Mouse (Mus musculus) neural tube, embryonic 14.5 days (tissue): Measurements from ENCODE around the gene Rps6kb1. TPM values are rescaled to one million over a fixed set of nuclear protein-coding genes. Genes with fewer than 3 reads are reported as not detected.

ENCODE experiments used
- ATAC-seq: fragments of 200-750 bp; cut with Nextera tagmentation; 2 replicates; pipeline ENCODE4 v1.8.0; 2017; ENCODE audit warnings: low read depth, mild to moderate bottlenecking, moderate TSS enrichment, moderate library complexity
- H3K27ac ChIP-seq: fragments of 300-500 bp; sonication (generic); 2 replicates; pipeline ENCODE4 v1.5.1; 2014; ENCODE audit warnings: low read depth, mild to moderate bottlenecking, control low read depth, low read length, moderate library complexity, mixed read lengths
- H3K27me3 ChIP-seq: fragments of 300-500 bp; sonication (generic); 2 replicates; pipeline ENCODE4 v1.6.1; 2014; ENCODE audit warnings: low read length; ENCODE audit not compliant: control insufficient read depth, insufficient read depth
- H3K36me3 ChIP-seq: fragments of 300-500 bp; sonication (generic); 2 replicates; pipeline ENCODE4 v1.6.1; 2014; ENCODE audit warnings: low read length, mixed read lengths; ENCODE audit not compliant: control insufficient read depth, insufficient read depth
- H3K4me1 ChIP-seq: fragments of 300-500 bp; sonication (generic); 2 replicates; pipeline ENCODE4 v1.6.1; 2014; ENCODE audit warnings: low read length; ENCODE audit not compliant: control insufficient read depth, insufficient read depth
- H3K4me2 ChIP-seq: fragments of 300-500 bp; sonication (generic); 2 replicates; pipeline ENCODE4 v1.6.1; 2014; ENCODE audit warnings: mild to moderate bottlenecking, low read depth, low read length, control low read depth
- H3K4me3 ChIP-seq: fragments of 300-500 bp; sonication (generic); 2 replicates; pipeline ENCODE4 v1.5.1; 2014; ENCODE audit warnings: low read depth, low read length, control low read depth, mixed read lengths
- H3K9ac ChIP-seq: fragments of 300-500 bp; sonication (generic); replicated peaks from 2 replicates; pipeline ENCODE4 v1.6.1; 2014; ENCODE audit warnings: low read depth, mild to moderate bottlenecking, control low read depth, low read length, mixed read lengths
- H3K9me3 ChIP-seq: fragments of 300-500 bp; sonication (generic); 2 replicates; pipeline ENCODE4 v1.6.1; 2016; ENCODE audit warnings: low read length; ENCODE audit not compliant: control insufficient read depth
- WGBS: fragments of 180-500 bp; shearing (Covaris S2); extraction: QIAGEN DNeasy Blood & Tissue Kit; methylation state at CpG from one replicate; pipeline ENCODE4 v1.1.7; 2014; 5-methylcytosine and 5-hydroxymethylcytosine counted together
- polyA plus RNA-seq: library from polyadenylated mRNA; unstranded; fragments of >200 nt; fragmentation: Nextera tagmentation; extraction: Ambion mirVana; gene quantifications from 2 replicates; pipeline ENCODE4 v1.2.1, GENCODE M21; 2014

The Rps6kb1 gene
- polyA plus RNA-seq, 1 experiment from 2014 or later = 47.2 TPM

DNA sequence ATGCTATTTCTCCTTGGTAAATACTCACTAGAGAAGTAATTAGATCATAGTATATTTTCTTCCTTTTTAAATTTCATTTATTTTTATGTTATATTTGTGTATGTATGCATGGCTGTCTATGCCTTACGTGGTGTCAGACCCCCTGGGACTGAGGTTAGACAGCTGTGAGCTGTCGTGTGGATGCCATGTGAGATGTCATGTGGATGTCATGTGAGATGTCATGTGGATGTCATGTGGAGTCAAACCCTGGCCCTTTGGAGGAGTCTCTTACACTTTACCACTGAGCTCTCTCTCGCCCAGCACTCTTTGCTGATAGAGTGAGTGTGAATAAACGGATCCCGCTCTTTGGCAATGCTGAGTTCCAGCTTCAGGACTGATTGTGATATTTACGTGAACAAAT is 8.9 kb upstream of the Rps6kb1 start:
- Histone ChIP-seq H3K27ac (no peak overlapping the region), H3K9me3 (no peaks in the 10 kb centered on the region), H3K4me2 (no peak overlapping the region), H3K27me3 (no peaks in the 10 kb centered on the region), H3K9ac (no peak overlapping the region), H3K36me3 (no peaks in the 10 kb centered on the region), H3K4me1 (no peaks in the 10 kb centered on the region), H3K4me3 (no peak overlapping the region)
- WGBS = 92% methylated on average over 6 of the region's 6 CpGs
- ATAC-seq = no peak

DNA sequence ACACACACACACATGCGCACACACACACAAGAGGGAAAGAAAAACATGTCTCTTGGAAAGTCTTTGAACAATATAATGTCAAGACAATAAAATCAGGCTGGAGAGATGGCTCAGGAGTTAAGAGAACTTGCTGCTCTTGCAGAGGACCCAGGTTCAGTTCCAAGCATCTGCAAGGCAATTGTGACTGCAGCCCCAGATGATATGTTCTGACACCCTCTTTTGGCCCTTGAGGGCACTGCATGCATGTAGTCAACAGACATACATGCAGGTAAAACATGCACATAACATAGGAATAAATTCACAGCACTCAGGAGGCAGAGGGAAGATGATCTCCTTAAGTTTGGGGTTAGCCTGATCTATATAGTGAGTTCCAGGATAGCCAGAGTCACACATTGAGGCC is 2.8 kb upstream of the Rps6kb1 start:
- Histone ChIP-seq H3K4me3 (no peak overlapping the region), H3K27me3 (no peaks in the 10 kb centered on the region), H3K27ac (no peak overlapping the region), H3K36me3 (no peaks in the 10 kb centered on the region), H3K9me3 (no peaks in the 10 kb centered on the region), H3K4me2 (no peak overlapping the region), H3K4me1 (peaks cover 12% of the 10 kb centered on the region; the same call in 1 of the 2 replicates), H3K9ac (no peak overlapping the region)
- ATAC-seq = no peak
- WGBS = 90% methylated on average over 1 of the region's 1 CpGs

DNA sequence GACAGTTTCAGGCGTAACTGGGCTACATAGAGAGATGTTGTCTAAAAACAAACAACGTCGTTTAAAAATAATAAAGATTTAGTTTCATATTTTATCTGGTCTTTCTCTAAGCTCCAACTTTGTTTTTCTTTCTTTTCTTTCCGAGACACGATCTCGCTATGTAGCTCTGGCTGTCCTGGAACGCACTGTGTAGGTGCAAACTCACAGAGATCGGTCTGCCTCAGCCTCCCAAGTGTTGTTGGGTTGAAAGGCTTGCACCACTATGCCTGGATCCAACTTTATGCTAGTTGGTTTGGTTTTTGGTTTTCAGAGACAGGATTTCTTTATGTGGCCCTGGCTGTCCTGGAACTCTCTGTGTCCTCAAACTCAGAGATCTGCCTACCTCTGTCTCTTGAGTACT is 951 bp upstream of the Rps6kb1 start:
- H3K36me3 ChIP-seq = no peaks in the 10 kb centered on the region
- H3K9me3 ChIP-seq = no peaks in the 10 kb centered on the region
- H3K27ac ChIP-seq = no peak overlapping the region
- 83% methylated on average over 8 of the region's 8 CpGs for WGBS
- no peak for ATAC-seq
- H3K9ac ChIP-seq = no peak overlapping the region
- peaks cover 12% of the 10 kb centered on the region; the same call in 1 of the 2 replicates for H3K4me1 ChIP-seq
- no peaks in the 10 kb centered on the region for H3K27me3 ChIP-seq
- peak overlapping the region; percentile 57 for H3K4me3 ChIP-seq
- peak overlapping the region; percentile 49 for H3K4me2 ChIP-seq

DNA sequence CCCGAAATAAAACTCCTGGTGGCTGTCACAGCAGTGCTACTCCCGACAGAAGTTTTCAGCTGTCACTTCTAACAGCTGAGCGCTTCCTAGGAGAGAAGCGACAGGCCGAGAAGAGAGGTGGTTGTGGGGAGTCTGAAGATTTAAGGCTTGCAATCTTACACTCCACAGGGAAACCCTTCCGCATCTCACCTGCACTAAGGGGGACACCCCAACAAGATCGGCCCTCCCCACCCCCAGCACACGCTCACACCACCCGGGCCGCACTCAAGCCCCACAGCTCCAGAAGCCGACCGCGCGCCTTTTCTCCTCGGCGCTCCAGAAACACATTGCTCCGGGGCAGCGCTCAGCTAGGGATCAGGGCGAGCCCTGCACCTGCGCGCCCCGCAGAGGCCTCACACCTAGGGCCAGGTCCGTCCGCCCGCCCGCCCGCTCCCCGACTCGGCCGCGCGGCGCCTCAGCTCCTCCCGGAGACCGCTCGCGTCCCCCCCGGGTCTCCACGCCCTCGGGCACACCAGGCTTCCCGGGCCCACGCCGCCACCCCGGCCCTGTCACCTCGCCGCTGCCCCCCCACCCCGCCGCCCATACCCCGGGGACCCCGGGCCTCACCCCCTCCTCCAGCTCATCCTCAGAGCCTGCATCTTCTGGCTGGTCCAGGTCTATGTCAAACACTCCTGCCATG is 506 bp downstream of the Rps6kb1 start:
- 0% methylated on average over 41 of the region's 50 CpGs for WGBS
- peak; percentile 50; the same call in 1 of the 2 replicates for ATAC-seq
- Histone ChIP-seq H3K9ac (peak overlapping the region; percentile 93), H3K4me3 (peak overlapping the region; percentile 57), H3K36me3 (no peaks in the 10 kb centered on the region), H3K27ac (peak overlapping the region; percentile 82), H3K4me1 (peaks cover 12% of the 10 kb centered on the region; the same call in 1 of the 2 replicates), H3K9me3 (no peaks in the 10 kb centered on the region), H3K27me3 (no peaks in the 10 kb centered on the region), H3K4me2 (peak overlapping the region; percentile 86)

DNA sequence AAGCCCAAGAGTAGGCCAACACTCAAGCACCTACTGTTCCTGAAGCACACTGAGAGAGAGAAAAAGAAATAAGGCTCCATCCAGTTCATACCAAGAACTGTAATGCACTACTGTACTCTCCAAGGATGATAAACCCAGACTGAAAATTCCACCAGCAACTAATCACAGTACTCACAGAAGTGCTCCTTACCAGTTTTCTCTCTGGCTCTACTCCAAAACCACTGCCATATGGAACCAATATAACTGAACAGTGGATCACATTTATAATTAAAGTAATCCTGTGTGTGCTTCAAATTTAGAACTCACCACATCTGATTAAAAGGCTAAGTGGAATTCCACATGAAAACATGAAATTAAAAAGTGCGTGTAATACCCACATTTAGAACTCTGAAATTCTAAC is 1.8 kb downstream of the Rps6kb1 start:
- Histone ChIP-seq H3K4me2 (no peak overlapping the region), H3K9me3 (no peaks in the 10 kb centered on the region), H3K4me1 (peaks cover 12% of the 10 kb centered on the region; the same call in 1 of the 2 replicates), H3K4me3 (peak overlapping the region; percentile 57; the same call in 1 of the 2 replicates), H3K9ac (no peak overlapping the region), H3K27me3 (no peaks in the 10 kb centered on the region), H3K27ac (no peak overlapping the region), H3K36me3 (no peaks in the 10 kb centered on the region)
- 91% methylated on average over 1 of the region's 1 CpGs for WGBS
- ATAC-seq = no peak

DNA sequence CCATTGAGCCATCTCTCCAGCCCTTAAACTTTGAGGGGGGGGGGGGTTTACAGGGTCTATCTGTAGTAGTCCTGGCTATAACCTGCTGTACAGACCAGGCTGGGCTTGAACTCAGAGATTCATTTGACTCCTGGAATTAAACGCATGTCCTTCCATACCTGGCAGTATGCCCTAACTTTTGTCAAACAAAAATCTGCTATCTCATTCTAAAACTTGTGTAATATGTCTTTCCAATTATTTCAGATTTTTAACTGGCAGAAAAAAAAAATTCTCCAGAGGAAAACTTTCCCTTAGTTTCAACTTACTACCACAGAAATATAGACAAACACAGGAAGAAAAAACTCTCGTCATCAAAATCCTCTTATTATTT is 4.1 kb downstream of the Rps6kb1 start:
- no peaks in the 10 kb centered on the region for H3K36me3 ChIP-seq
- H3K27ac ChIP-seq = no peak overlapping the region
- no peak overlapping the region for H3K9ac ChIP-seq
- no peak for ATAC-seq
- H3K4me2 ChIP-seq = no peak overlapping the region
- no peaks in the 10 kb centered on the region for H3K27me3 ChIP-seq
- no peaks in the 10 kb centered on the region for H3K9me3 ChIP-seq
- 96% methylated on average over 2 of the region's 2 CpGs for WGBS
- H3K4me3 ChIP-seq = no peak overlapping the region
- peaks cover 12% of the 10 kb centered on the region; the same call in 1 of the 2 replicates for H3K4me1 ChIP-seq

DNA sequence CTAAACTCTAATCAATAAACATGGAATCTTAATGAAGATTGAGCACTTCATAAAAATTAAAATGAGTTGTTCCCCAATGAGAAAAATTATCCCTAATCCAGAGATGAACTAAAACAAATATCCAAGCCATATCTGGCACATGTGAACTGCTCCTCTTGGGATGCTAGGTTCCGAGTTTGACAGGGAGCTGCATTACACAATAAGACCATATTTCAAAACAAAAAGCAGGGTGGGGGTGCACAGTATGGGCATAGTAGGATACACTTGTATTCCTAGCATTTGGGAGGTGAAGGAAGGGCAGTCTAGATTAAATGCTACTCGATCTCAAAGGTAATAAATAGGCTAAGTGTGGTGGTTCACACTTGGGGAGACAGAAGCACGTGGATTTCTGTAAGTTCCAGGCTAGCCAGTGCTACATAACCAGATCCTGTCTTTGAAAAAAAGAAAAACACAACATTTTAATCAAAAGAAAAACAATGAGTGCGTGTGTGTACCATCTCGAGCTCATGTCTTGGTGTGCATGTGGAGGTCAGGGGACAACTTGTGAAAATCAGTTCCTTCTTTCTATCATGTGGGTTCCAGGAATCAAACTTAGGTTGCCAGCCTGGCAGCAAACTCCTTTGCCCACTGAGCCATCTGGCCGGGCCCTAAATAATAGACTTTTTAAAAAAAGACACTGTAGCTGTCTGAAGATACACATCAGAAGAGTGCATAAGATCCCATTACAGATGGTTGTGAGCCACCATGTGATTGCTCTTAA is 4.7 kb downstream of the Rps6kb1 start:
- Histone ChIP-seq H3K4me1 (peaks cover 12% of the 10 kb centered on the region; the same call in 1 of the 2 replicates), H3K27me3 (no peaks in the 10 kb centered on the region), H3K4me3 (no peak overlapping the region), H3K36me3 (no peaks in the 10 kb centered on the region), H3K9me3 (no peaks in the 10 kb centered on the region), H3K4me2 (no peak overlapping the region), H3K27ac (no peak overlapping the region), H3K9ac (no peak overlapping the region)
- ATAC-seq = no peak
- 95% methylated on average over 6 of the region's 6 CpGs for WGBS

DNA sequence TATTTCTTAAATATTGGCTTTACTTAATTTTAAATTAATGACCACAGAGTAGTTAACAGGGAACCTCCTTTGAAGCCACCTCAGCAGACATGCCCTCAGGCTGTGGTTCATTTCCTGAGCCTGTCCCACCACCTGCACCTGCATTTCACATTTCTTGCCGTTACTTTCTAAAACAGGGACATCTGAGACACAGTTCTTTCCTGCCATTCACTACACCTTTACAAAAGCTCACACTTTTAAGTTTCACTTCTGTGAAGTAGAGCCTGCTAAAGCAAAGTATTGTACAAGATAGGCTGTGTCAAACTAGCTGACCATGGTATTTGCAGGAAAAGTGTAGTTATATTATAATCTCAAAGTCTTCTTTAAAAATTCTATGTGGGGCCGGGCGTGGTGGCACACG is 5.8 kb downstream of the Rps6kb1 start:
- no peak overlapping the region for H3K4me2 ChIP-seq
- ATAC-seq = no peak
- H3K27ac ChIP-seq = no peak overlapping the region
- no peak overlapping the region for H3K4me3 ChIP-seq
- peaks cover 11% of the 10 kb centered on the region; the same call in 1 of the 2 replicates for H3K4me1 ChIP-seq
- WGBS = 92% methylated on average over 4 of the region's 4 CpGs
- H3K36me3 ChIP-seq = peaks cover 4% of the 10 kb centered on the region; the same call in 1 of the 2 replicates
- no peaks in the 10 kb centered on the region for H3K9me3 ChIP-seq
- H3K9ac ChIP-seq = no peak overlapping the region
- no peaks in the 10 kb centered on the region for H3K27me3 ChIP-seq

DNA sequence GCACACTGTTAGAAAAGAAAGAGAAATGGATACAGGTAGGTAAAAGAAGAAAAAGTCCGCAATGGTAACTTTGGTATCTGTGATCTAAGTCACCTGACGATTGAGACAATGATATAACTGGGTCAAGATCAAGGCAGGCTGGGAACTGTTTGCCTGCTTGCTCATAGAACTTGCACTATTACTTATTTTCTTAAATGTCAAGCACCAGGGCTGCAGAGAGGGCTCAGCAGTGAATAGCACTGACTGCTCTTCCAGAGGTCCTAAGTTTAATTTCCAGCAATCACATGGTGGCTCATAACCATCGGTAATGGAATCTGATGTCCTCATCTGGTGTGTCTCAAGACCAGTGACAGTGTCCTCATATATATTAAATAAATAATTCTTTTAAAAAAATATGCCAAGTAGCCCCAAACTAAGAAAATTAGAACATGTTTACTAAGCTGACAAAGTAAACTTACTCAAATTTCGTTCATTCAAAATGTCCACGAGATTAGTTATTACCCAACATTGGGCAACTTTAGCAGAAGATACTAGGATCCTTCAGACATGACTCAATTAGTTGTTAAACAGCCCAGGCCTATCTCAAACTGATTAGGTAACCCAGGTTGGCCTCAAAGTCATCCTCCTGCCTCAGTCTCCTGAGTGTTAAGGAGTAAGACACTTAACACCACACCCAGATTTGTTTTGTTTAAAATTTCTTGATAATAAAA is 10.2 kb downstream of the Rps6kb1 start:
- H3K4me1 ChIP-seq = no peaks in the 10 kb centered on the region
- 96% methylated on average over 5 of the region's 5 CpGs for WGBS

More for the DNA sequence above, 10.2 kb downstream of the Rps6kb1 start:
- ATAC-seq = no peak
- Histone ChIP-seq H3K36me3 (peaks cover 27% of the 10 kb centered on the region), H3K9me3 (no peaks in the 10 kb centered on the region), H3K9ac (no peak overlapping the region), H3K4me2 (no peak overlapping the region), H3K27me3 (no peaks in the 10 kb centered on the region), H3K27ac (no peak overlapping the region), H3K4me3 (no peak overlapping the region)
